Mouse (Mus musculus) midbrain, postnatal 0 days (tissue): ENCODE data around the gene Cyp4v3. TPM values are rescaled to one million over a fixed set of nuclear protein-coding genes. Genes with fewer than 3 reads are reported as not detected.

Experiments used
- ATAC-seq: fragments of 200-750 bp; cut with Nextera tagmentation; 2 replicates; pipeline ENCODE4 v1.8.0; 2017; ENCODE audit warnings: moderate number of reproducible peaks, mild to moderate bottlenecking, moderate TSS enrichment, moderate library complexity; ENCODE audit not compliant: low FRiP score
- DNase-seq: peaks from one replicate; pipeline ENCODE4 v3.0.0-alpha.2; 2015; ENCODE audit warnings: low spot score
- H3K27ac ChIP-seq: fragments of 300-500 bp; sonication (generic); 2 replicates; pipeline ENCODE4 v1.5.1; 2014; ENCODE audit warnings: low read depth, mild to moderate bottlenecking, low read length, mixed read lengths
- H3K27me3 ChIP-seq: fragments of 300-500 bp; sonication (generic); 2 replicates; pipeline ENCODE4 v1.6.1; 2014; ENCODE audit warnings: low read length, control low read depth, mixed read lengths; ENCODE audit not compliant: insufficient read depth
- H3K36me3 ChIP-seq: fragments of 300-500 bp; sonication (generic); 2 replicates; pipeline ENCODE4 v1.6.1; 2014; ENCODE audit warnings: low read length, control low read depth, mixed read lengths; ENCODE audit not compliant: insufficient read depth
- H3K4me1 ChIP-seq: fragments of 300-500 bp; sonication (generic); 2 replicates; pipeline ENCODE4 v1.6.1; 2014; ENCODE audit warnings: mild to moderate bottlenecking, control low read depth, antibody characterized with exemption, low read length, mixed read lengths; ENCODE audit not compliant: insufficient read depth
- H3K4me2 ChIP-seq: fragments of 300-500 bp; sonication (generic); 2 replicates; pipeline ENCODE4 v1.6.1; 2014; ENCODE audit warnings: low read depth, mild to moderate bottlenecking, low read length, mixed read lengths; ENCODE audit not compliant: poor library complexity, severe bottlenecking
- H3K4me3 ChIP-seq: fragments of 300-500 bp; sonication (generic); 2 replicates; pipeline ENCODE4 v1.5.1; 2014; ENCODE audit warnings: low read depth, mild to moderate bottlenecking, low read length, moderate library complexity
- H3K9ac ChIP-seq: fragments of 300-500 bp; sonication (generic); replicated peaks from 2 replicates; pipeline ENCODE4 v1.6.1; 2014; ENCODE audit warnings: mild to moderate bottlenecking, low read length, moderate library complexity, mixed read lengths; ENCODE audit not compliant: poor library complexity, severe bottlenecking
- H3K9me3 ChIP-seq: fragments of 300-500 bp; sonication (generic); 2 replicates; pipeline ENCODE4 v1.6.1; 2016; ENCODE audit warnings: low read length, control low read depth
- CTCF ChIP-seq: IDR thresholded peaks from 2 replicates; pipeline ENCODE4 v1.5.1; 2016; ENCODE audit warnings: antibody characterized with exemption, mild to moderate bottlenecking
- WGBS: fragments of 180-500 bp; shearing (Covaris S2); extraction: QIAGEN DNeasy Blood & Tissue Kit; methylation state at CpG from one replicate; pipeline ENCODE4 v1.1.7; 2014; 5-methylcytosine and 5-hydroxymethylcytosine counted together
- polyA plus RNA-seq: library from polyadenylated mRNA; unstranded; fragments of >200 nt; fragmentation: Nextera tagmentation; extraction: Ambion mirVana; gene quantifications from 2 replicates; pipeline ENCODE4 v1.2.1, GENCODE M21; 2015
- total RNA-seq: library from RNA; depleted of rRNA; stranded (reverse); fragments of >200 nt; gene quantifications from 2 replicates; pipeline ENCODE4 v1.2.3, GENCODE M21; 2014

Cyp4v3 gene
- total and polyA plus RNA-seq, 2 experiments from 2014 or later: 2.4 to 2.7 TPM

- peak; percentile 93 for TF ChIP-seq CTCF
- no peaks in the 10 kb centered on the region for H3K27me3 ChIP-seq
- no peaks in the 10 kb centered on the region for H3K9me3 ChIP-seq
- WGBS: 19% methylated on average over 6 of the region's 6 CpGs
- no peak overlapping the region for H3K4me2 ChIP-seq
- H3K36me3 ChIP-seq: peaks cover 12% of the 10 kb centered on the region
- H3K4me3 ChIP-seq: no peak overlapping the region
- H3K27ac ChIP-seq: no peak overlapping the region
- no peak overlapping the region for H3K9ac ChIP-seq
- DNase-seq: peak; percentile 64
- no peak for ATAC-seq
- no peaks in the 10 kb centered on the region for H3K4me1 ChIP-seq
Measured at GRCm38 (mm10) chr8:45345031-45345430, 12.0 kb upstream of the Cyp4v3 start.

- ATAC-seq (no peak), DNase-seq (no peak)
- 94% methylated on average over 8 of the region's 8 CpGs for WGBS
- Histone ChIP-seq H3K27ac (no peak overlapping the region), H3K36me3 (peaks cover 14% of the 10 kb centered on the region), H3K4me1 (no peaks in the 10 kb centered on the region), H3K9me3 (no peaks in the 10 kb centered on the region), H3K9ac (no peak overlapping the region), H3K4me3 (no peak overlapping the region), H3K27me3 (no peaks in the 10 kb centered on the region), H3K4me2 (no peak overlapping the region)
- no peak for TF ChIP-seq CTCF
Measured at GRCm38 (mm10) chr8:45344298-45344697, 11.3 kb upstream of the Cyp4v3 start.

- TF ChIP-seq CTCF: no peak
- Histone ChIP-seq H3K4me2 (no peak overlapping the region), H3K4me3 (no peak overlapping the region), H3K27me3 (no peaks in the 10 kb centered on the region), H3K36me3 (peaks cover 9% of the 10 kb centered on the region; the same call in 1 of the 2 replicates), H3K27ac (no peak overlapping the region), H3K9ac (no peak overlapping the region), H3K9me3 (no peaks in the 10 kb centered on the region), H3K4me1 (no peaks in the 10 kb centered on the region)
- 82% methylated on average over 12 of the region's 12 CpGs for WGBS
- ATAC-seq (no peak), DNase-seq (no peak)
Measured at GRCm38 (mm10) chr8:45341630-45342628, 8.9 kb upstream of the Cyp4v3 start.

GRCm38 (mm10) chr8:45333493-45333892 lies 477 bp upstream of the Cyp4v3 start:
- 3% methylated on average over 8 of the region's 8 CpGs for WGBS
- DNase-seq: no peak

GRCm38 (mm10) chr8:45330856-45331255 lies 2.2 kb downstream of the Cyp4v3 start:
- no peak overlapping the region for H3K9ac ChIP-seq
- DNase-seq (no peak), ATAC-seq (no peak)
- H3K4me3 ChIP-seq: no peak overlapping the region
- H3K4me1 ChIP-seq: peaks cover 6% of the 10 kb centered on the region; the same call in 1 of the 2 replicates
- 73% methylated on average over 3 of the region's 3 CpGs for WGBS
- H3K9me3 ChIP-seq: no peaks in the 10 kb centered on the region
- no peaks in the 10 kb centered on the region for H3K36me3 ChIP-seq
- no peaks in the 10 kb centered on the region for H3K27me3 ChIP-seq
- no peak overlapping the region for H3K27ac ChIP-seq
- TF ChIP-seq CTCF: no peak
- H3K4me2 ChIP-seq: no peak overlapping the region

More at GRCm38 (mm10) chr8:45333493-45333892, 477 bp upstream of the Cyp4v3 start:
- Histone ChIP-seq H3K9ac (peak overlapping the region; percentile 46; the same call in 1 of the 2 replicates), H3K4me1 (peaks cover 6% of the 10 kb centered on the region; the same call in 1 of the 2 replicates), H3K27me3 (no peaks in the 10 kb centered on the region), H3K27ac (no peak overlapping the region), H3K36me3 (no peaks in the 10 kb centered on the region), H3K9me3 (no peaks in the 10 kb centered on the region), H3K4me2 (peak overlapping the region; percentile 97), H3K4me3 (peak overlapping the region; percentile 62)
- no peak for TF ChIP-seq CTCF
- no peak for ATAC-seq
